Mouse (Mus musculus) olfactory bulb, adult 2 months (tissue): ENCODE data around the gene Agbl5. TPM values are rescaled to one million over a fixed set of nuclear protein-coding genes. Genes with fewer than 3 reads are reported as not detected.
A peak's percentile ranks its signal among the peaks of the same experiment; 100 is the strongest.

ENCODE experiments used
- H3K27ac ChIP-seq: fragments of 200-500 bp; 2 replicates; pipeline ENCODE4 v1.5.1; 2012; ENCODE audit warnings: low read depth, low read length; ENCODE audit not compliant: insufficient read depth
- H3K4me1 ChIP-seq: fragments of 200-500 bp; 2 replicates; pipeline ENCODE4 v1.6.1; 2012; ENCODE audit warnings: low read length; ENCODE audit not compliant: control insufficient read depth, insufficient read depth
- H3K4me3 ChIP-seq: fragments of 200-500 bp; 2 replicates; pipeline ENCODE4 v1.5.1; 2012; ENCODE audit warnings: mild to moderate bottlenecking, low read depth, low read length, moderate library complexity; ENCODE audit not compliant: insufficient read depth
- CTCF ChIP-seq: fragments of 200-500 bp; IDR thresholded peaks from 2 replicates; pipeline ENCODE4 v1.5.1; 2012; ENCODE audit warnings: low read depth, mild to moderate bottlenecking, low read length, moderate library complexity; ENCODE audit not compliant: insufficient read depth
- POLR2A ChIP-seq: fragments of 200-500 bp; IDR thresholded peaks from 2 replicates; pipeline ENCODE4 v1.6.1; 2012; ENCODE audit warnings: mild to moderate bottlenecking, low read depth, low read length, moderate library complexity; ENCODE audit not compliant: insufficient read depth
- WGBS: fragments of 180-500 bp; shearing (Covaris S2); methylation state at CpG from one replicate; pipeline ENCODE4 v1.1.7; 2018; 5-methylcytosine and 5-hydroxymethylcytosine counted together
- polyA plus RNA-seq: library from polyadenylated mRNA; stranded (reverse); fragments of >200 nt; gene quantifications from 2 replicates; pipeline ENCODE4 v1.2.4, GENCODE M21; 2012; ENCODE audit warnings: low replicate concordance; ENCODE audit not compliant: missing spikeins, insufficient read depth, insufficient read length

The Agbl5 gene
- polyA plus RNA-seq: not detected in 2 replicates

- Histone ChIP-seq H3K4me1 (peaks cover 11% of the 10 kb centered on the region), H3K4me3 (peak within 1 kb of the TSS; percentile 89), H3K27ac (peak within 1 kb of the TSS; percentile 94)
- WGBS: under 1% methylated on average over 42 of the region's 42 CpGs
- TF ChIP-seq POLR2A (peak; percentile 74), CTCF (no peak)
These were observed at the start of gene Agbl5 for GRCm38 (mm10) chr5:30888337-30889087. Agbl5 (plus strand) TSS chr5:30888694.

GRCm38 (mm10) chr5:30839731-30840130, 48.8 kb upstream of the Agbl5 start:
- Histone ChIP-seq H3K27ac (no peak overlapping the region), H3K4me3 (no peak overlapping the region), H3K4me1 (peaks cover 3% of the 10 kb centered on the region; the same call in 1 of the 2 replicates)
- 91% methylated on average over 2 of the region's 2 CpGs for WGBS
- TF ChIP-seq POLR2A: no peak

GRCm38 (mm10) chr5:30841896-30842295, 46.6 kb upstream of the Agbl5 start:
- TF ChIP-seq POLR2A (no peak), CTCF (no peak)
- 46% methylated on average over 3 of the region's 3 CpGs for WGBS
- Histone ChIP-seq H3K27ac (no peak overlapping the region), H3K4me3 (no peak overlapping the region), H3K4me1 (peaks cover 14% of the 10 kb centered on the region)

- Histone ChIP-seq H3K27ac (no peak overlapping the region), H3K4me3 (no peak overlapping the region), H3K4me1 (peaks cover 29% of the 10 kb centered on the region)
- TF ChIP-seq POLR2A (no peak), CTCF (no peak)
- 72% methylated on average over 6 of the region's 6 CpGs for WGBS
These were observed 38.5 kb upstream of the Agbl5 start for GRCm38 (mm10) chr5:30849891-30850555.

- Histone ChIP-seq H3K27ac (no peak overlapping the region), H3K4me1 (peaks cover 25% of the 10 kb centered on the region), H3K4me3 (no peak overlapping the region)
- TF ChIP-seq POLR2A: no peak
- no peak for TF ChIP-seq CTCF
- 58% methylated on average over 2 of the region's 2 CpGs for WGBS
These were observed 38.0 kb upstream of the Agbl5 start for GRCm38 (mm10) chr5:30850556-30850925.

GRCm38 (mm10) chr5:30853522-30853921, 35.0 kb upstream of the Agbl5 start:
- no peak overlapping the region for H3K27ac ChIP-seq
- no peak overlapping the region for H3K4me3 ChIP-seq
- H3K4me1 ChIP-seq: peaks cover 24% of the 10 kb centered on the region
- 50% methylated on average over 4 of the region's 4 CpGs for WGBS
- TF ChIP-seq CTCF (no peak), POLR2A (no peak)

GRCm38 (mm10) chr5:30855674-30856073, 32.8 kb upstream of the Agbl5 start:
- WGBS: 67% methylated on average over 3 of the region's 3 CpGs
- H3K4me3 ChIP-seq: no peak overlapping the region
- peaks cover 20% of the 10 kb centered on the region for H3K4me1 ChIP-seq
- H3K27ac ChIP-seq: no peak overlapping the region
- TF ChIP-seq POLR2A: no peak
- no peak for TF ChIP-seq CTCF

GRCm38 (mm10) chr5:30856124-30856523, 32.4 kb upstream of the Agbl5 start:
- Histone ChIP-seq H3K4me1 (peaks cover 20% of the 10 kb centered on the region), H3K27ac (no peak overlapping the region), H3K4me3 (no peak overlapping the region)
- TF ChIP-seq CTCF (no peak), POLR2A (no peak)
- WGBS: 77% methylated on average over 2 of the region's 2 CpGs

GRCm38 (mm10) chr5:30863852-30864251, 24.6 kb upstream of the Agbl5 start:
- Histone ChIP-seq H3K4me1 (peaks cover under 1% of the 10 kb centered on the region), H3K27ac (no peak overlapping the region), H3K4me3 (no peak overlapping the region)
- no peak for TF ChIP-seq CTCF
- TF ChIP-seq POLR2A: no peak
- WGBS: 63% methylated on average over 4 of the region's 4 CpGs
